Mouse (Mus musculus) testis, adult 2 months (tissue): Measurements from ENCODE around the gene Plekho1. TPM values are rescaled to one million over a fixed set of nuclear protein-coding genes. Genes with fewer than 3 reads are reported as not detected.

Experiments used
- H3K27ac ChIP-seq: fragments of 200-500 bp; 2 replicates; pipeline ENCODE4 v1.5.1; 2012; ENCODE audit warnings: low read depth, low read length; ENCODE audit not compliant: control insufficient read depth, insufficient read depth
- H3K27me3 ChIP-seq: fragments of 200-500 bp; 2 replicates; pipeline ENCODE4 v1.6.1; 2012; ENCODE audit warnings: mild to moderate bottlenecking, low read length, moderate library complexity; ENCODE audit not compliant: control insufficient read depth, insufficient read depth
- H3K36me3 ChIP-seq: fragments of 200-500 bp; 2 replicates; pipeline ENCODE4 v1.6.1; 2012; ENCODE audit warnings: mild to moderate bottlenecking, low read length; ENCODE audit not compliant: control insufficient read depth, insufficient read depth
- H3K4me1 ChIP-seq: fragments of 200-500 bp; 2 replicates; pipeline ENCODE4 v1.6.1; 2012; ENCODE audit warnings: low read length; ENCODE audit not compliant: control insufficient read depth, insufficient read depth
- H3K4me3 ChIP-seq: fragments of 200-500 bp; 2 replicates; pipeline ENCODE4 v1.5.1; 2012; ENCODE audit warnings: low read depth, mild to moderate bottlenecking, low read length, moderate library complexity, mixed read lengths; ENCODE audit not compliant: control insufficient read depth
- CTCF ChIP-seq: fragments of 200-500 bp; IDR thresholded peaks from 2 replicates; pipeline ENCODE4 v1.5.1; 2012; ENCODE audit warnings: low read depth, mild to moderate bottlenecking, inconsistent platforms, low read length, moderate library complexity; ENCODE audit not compliant: control insufficient read depth, insufficient read depth, insufficient replicate concordance
- POLR2A ChIP-seq: fragments of 200-500 bp; IDR thresholded peaks from 2 replicates; pipeline ENCODE4 v1.6.1; 2012; ENCODE audit warnings: low read depth, mild to moderate bottlenecking, inconsistent platforms, low read length, moderate library complexity; ENCODE audit not compliant: control insufficient read depth
- polyA plus RNA-seq: library from polyadenylated mRNA; depleted of rRNA; stranded (reverse); fragments of >200 nt; gene quantifications from 2 replicates; pipeline ENCODE4 v1.2.3, GENCODE M21; 2012

Plekho1 gene
- polyA plus RNA-seq, 1 experiment: 43.8 TPM

- no peaks in the 10 kb centered on the region; the same call in 1 of the 2 replicates for H3K4me1 ChIP-seq
- no peaks in the 10 kb centered on the region for H3K36me3 ChIP-seq
These were observed 5.8 kb upstream of the Plekho1 start for GRCm38 (mm10) chr3:96001560-96001959.

GRCm38 (mm10) chr3:96000921-96001501 lies 5.2 kb upstream of the Plekho1 start:
- H3K4me1 ChIP-seq: no peaks in the 10 kb centered on the region; the same call in 1 of the 2 replicates
- H3K36me3 ChIP-seq: no peaks in the 10 kb centered on the region
- H3K27ac ChIP-seq: peak overlapping the region; percentile 40; the same call in 1 of the 2 replicates
- H3K27me3 ChIP-seq: no peaks in the 10 kb centered on the region
- TF ChIP-seq CTCF (no peak), POLR2A (no peak)
- H3K4me3 ChIP-seq: no peak overlapping the region

More at GRCm38 (mm10) chr3:96001560-96001959, 5.8 kb upstream of the Plekho1 start:
- Histone ChIP-seq H3K27ac (no peak overlapping the region), H3K27me3 (no peaks in the 10 kb centered on the region), H3K4me3 (no peak overlapping the region)
- TF ChIP-seq CTCF: no peak
- TF ChIP-seq POLR2A: no peak

GRCm38 (mm10) chr3:96000080-96000632 lies 4.4 kb upstream of the Plekho1 start:
- TF ChIP-seq POLR2A (no peak), CTCF (no peak)
- Histone ChIP-seq H3K27me3 (no peaks in the 10 kb centered on the region), H3K36me3 (no peaks in the 10 kb centered on the region), H3K27ac (no peak overlapping the region), H3K4me3 (no peak overlapping the region), H3K4me1 (peaks cover 2% of the 10 kb centered on the region)

- Histone ChIP-seq H3K27me3 (no peaks in the 10 kb centered on the region), H3K27ac (no peak overlapping the region)
- TF ChIP-seq POLR2A (no peak), CTCF (no peak)
These were observed 3.7 kb upstream of the Plekho1 start for GRCm38 (mm10) chr3:95999308-96000079.

GRCm38 (mm10) chr3:95997203-95997721 lies 1.5 kb upstream of the Plekho1 start:
- no peak overlapping the region for H3K4me3 ChIP-seq
- no peaks in the 10 kb centered on the region for H3K27me3 ChIP-seq
- TF ChIP-seq POLR2A: no peak
- TF ChIP-seq CTCF: no peak
- H3K27ac ChIP-seq: no peak overlapping the region
- H3K36me3 ChIP-seq: no peaks in the 10 kb centered on the region
- H3K4me1 ChIP-seq: peaks cover 6% of the 10 kb centered on the region

More at GRCm38 (mm10) chr3:95999308-96000079, 3.7 kb upstream of the Plekho1 start:
- H3K4me3 ChIP-seq: no peak overlapping the region
- peaks cover 6% of the 10 kb centered on the region for H3K4me1 ChIP-seq
- no peaks in the 10 kb centered on the region for H3K36me3 ChIP-seq

- no peak for TF ChIP-seq POLR2A
- Histone ChIP-seq H3K4me3 (peak overlapping the region; percentile 87; the same call in 1 of the 2 replicates), H3K27me3 (no peaks in the 10 kb centered on the region), H3K27ac (no peak overlapping the region), H3K4me1 (peaks cover 6% of the 10 kb centered on the region), H3K36me3 (no peaks in the 10 kb centered on the region)
These were observed 761 bp upstream of the Plekho1 start for GRCm38 (mm10) chr3:95996451-95997073.

- Histone ChIP-seq H3K4me3 (peak overlapping the region; percentile 86), H3K4me1 (peaks cover 6% of the 10 kb centered on the region), H3K27ac (peak overlapping the region; percentile 75), H3K36me3 (no peaks in the 10 kb centered on the region), H3K27me3 (no peaks in the 10 kb centered on the region)
- TF ChIP-seq POLR2A: no peak
- no peak for TF ChIP-seq CTCF
These were observed 613 bp downstream of the Plekho1 start for GRCm38 (mm10) chr3:95994975-95995801.
